Mouse (Mus musculus) cerebral cortex, adult 2 months (tissue): ENCODE data around the gene Hmg20b.

Source experiments
- WGBS: fragments of 180-500 bp; shearing (Covaris S2); methylation state at CpG from one replicate; pipeline ENCODE4 v1.1.7; 2018; 5-methylcytosine and 5-hydroxymethylcytosine counted together

The Hmg20b gene

GRCm38 (mm10) chr10:81350351-81351063 is at the start of gene Hmg20b:
Gene Hmg20b (minus strand): TSS chr10:81350480.
- WGBS = under 1% methylated on average over 54 of the region's 54 CpGs

DNA sequence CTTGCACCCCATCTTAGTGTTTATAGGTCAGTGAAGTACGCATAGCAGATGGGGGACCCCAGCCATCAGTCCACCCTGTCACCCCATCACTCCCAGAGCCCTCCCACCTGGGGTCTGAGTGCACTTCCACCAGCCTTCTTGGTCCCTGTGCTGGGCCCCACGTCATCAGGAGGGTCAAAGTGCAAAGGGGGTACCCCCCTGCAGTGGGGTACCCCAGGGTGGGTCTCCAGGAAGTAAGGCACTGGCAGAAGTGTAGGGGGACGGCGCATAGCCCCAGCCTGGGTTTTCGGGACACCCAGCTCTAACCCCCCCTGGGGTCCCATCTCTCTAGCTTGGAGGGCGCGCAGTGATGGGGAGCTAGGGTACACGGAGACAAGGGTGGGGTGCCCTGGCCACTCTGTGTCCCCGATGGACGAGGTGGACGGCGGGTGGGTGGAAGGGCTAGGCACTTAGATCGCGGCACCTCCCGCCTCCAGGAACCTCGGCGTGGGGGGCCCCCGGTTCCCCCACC is 49.6 kb upstream of the Hmg20b start:
- 82% methylated on average over 18 of the region's 18 CpGs for WGBS

DNA sequence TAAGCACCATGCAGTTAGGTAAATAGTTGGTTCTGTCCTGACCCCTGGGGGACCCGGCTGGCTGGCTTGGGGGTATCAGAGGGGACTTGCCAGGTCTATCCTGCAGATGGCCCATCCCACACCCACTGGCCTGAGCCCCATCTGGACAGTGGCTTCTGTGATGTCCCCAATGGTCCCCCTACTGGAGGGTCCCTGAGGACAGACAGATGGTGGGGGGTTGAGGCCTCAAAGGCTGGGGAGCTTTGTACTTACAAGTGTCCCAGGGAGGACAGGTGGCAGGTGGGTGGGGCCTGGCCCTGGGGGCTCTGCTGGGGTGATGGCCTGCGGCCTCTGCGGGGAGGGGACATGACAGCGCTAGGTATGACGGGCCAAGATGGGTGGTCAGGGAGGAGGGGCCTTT is 49.0 kb upstream of the Hmg20b start:
- 84% methylated on average over 5 of the region's 5 CpGs for WGBS

- WGBS = 72% methylated on average over 5 of the region's 5 CpGs
Observed at GRCm38 (mm10) chr10:81396749-81397148, 46.5 kb upstream of the Hmg20b start.

- WGBS = 70% methylated on average over 4 of the region's 4 CpGs
Observed at GRCm38 (mm10) chr10:81395865-81396264, 45.6 kb upstream of the Hmg20b start.

DNA sequence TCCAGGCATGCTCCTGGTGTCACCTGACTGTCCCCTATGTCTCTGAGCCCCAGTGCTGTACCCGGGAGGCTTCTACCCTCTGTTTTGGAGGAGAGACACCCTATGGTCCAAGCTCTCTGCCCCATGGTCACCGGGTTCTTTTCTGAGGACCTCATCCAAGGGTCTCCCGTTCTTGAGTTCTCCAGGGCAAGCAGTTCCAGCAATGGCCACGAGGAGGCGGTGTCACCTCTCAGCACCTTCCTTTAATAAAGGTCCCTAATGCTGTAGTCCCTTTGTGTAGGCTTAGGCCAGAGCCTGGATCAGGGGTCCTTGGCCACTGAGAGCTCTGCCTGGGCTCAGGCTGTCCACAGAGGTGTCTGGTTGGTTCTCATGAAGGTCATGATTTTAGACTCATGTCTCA is 44.8 kb upstream of the Hmg20b start:
- WGBS = 19% methylated on average over 5 of the region's 5 CpGs

DNA sequence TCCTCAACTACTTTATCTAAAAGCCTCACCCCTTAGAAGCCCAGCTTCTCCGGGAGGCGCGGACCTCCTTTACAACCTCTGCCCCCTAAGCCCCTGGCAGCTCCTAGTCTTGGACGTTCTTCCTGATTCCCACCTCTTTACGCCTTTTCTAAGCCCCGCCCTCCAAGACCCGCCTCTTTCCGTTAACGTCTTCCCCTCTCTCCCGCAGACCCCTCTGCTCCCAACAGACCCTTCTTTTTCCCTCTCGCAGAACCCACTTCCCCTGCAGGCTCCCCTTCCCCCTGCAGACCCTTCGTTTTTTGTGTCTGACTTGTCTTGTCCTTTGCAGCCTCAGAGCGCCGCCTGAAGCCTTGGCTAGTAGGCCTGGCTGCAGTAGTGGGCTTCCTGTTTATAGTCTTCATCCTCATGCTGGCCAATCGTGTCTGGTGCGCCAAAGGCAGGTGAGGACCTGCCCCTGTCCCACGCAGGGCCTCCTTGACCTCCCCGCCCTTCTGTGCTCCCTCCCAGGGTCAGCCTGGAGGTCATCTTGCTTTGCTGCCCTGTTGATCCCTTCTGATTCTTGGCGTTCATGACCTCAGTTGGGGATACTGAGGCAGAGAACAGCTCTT is 43.3 kb upstream of the Hmg20b start:
- WGBS = 17% methylated on average over 19 of the region's 19 CpGs

- 67% methylated on average over 14 of the region's 14 CpGs for WGBS
Observed at GRCm38 (mm10) chr10:81392781-81393185, 42.5 kb upstream of the Hmg20b start, which contains the start of gene Smim24. Gene Smim24 (plus strand): TSS chr10:81393051.

DNA sequence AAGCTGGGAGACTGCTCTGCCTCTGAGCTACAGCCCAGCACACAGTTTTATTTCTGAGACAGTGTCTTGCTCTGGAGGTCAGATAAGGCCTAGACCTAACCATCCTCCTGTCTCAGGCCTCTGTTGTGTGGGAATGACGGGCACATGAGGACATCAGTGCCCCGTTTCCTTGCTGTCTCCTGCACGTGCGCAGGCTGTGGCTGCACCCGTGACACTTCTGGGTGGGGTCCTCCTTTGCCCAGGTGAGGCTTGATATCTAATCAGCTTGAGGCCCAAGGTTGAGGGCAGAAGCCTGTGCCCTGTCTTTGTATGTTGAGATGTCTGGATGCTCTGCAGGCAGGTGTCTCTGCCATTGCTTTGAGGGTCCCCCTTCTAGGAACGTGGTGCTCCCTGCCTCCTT is 42.0 kb upstream of the Hmg20b start:
- WGBS = 87% methylated on average over 6 of the region's 6 CpGs

GRCm38 (mm10) chr10:81390678-81390965 is 40.3 kb upstream of the Hmg20b start:
- WGBS = 92% methylated on average over 13 of the region's 13 CpGs

- 59% methylated on average over 23 of the region's 23 CpGs for WGBS
Observed at GRCm38 (mm10) chr10:81389801-81390677, 39.8 kb upstream of the Hmg20b start.

- WGBS = 53% methylated on average over 3 of the region's 3 CpGs
Observed at GRCm38 (mm10) chr10:81389373-81389772, 39.1 kb upstream of the Hmg20b start.

GRCm38 (mm10) chr10:81388505-81389055 is 38.3 kb upstream of the Hmg20b start, which contains the start of gene Gm48552:
Gene Gm48552 (plus strand): TSS chr10:81389005.
- WGBS = 72% methylated on average over 5 of the region's 5 CpGs

DNA sequence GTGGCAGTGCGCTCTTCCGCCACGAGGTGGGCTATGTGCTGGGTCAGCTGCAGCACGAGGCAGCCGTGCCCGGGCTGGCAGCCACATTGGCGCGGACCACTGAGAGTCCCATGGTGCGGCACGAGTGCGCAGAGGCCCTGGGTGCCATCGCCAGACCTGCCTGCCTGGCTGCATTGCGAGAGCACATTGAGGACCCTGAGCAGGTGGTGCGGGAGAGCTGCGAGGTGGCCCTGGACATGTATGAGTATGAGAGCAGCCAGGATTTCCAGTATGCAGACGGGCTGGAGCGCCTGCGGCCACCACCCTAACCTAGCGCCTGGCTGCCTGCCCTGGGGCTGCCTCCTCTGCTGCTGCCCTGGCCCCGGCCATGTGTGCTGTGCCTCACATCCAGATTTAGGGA is 37.4 kb upstream of the Hmg20b start:
- 89% methylated on average over 20 of the region's 20 CpGs for WGBS

- 73% methylated on average over 22 of the region's 22 CpGs for WGBS
Observed at GRCm38 (mm10) chr10:81385603-81386306, 35.5 kb upstream of the Hmg20b start.

GRCm38 (mm10) chr10:81384605-81384982 is 34.3 kb upstream of the Hmg20b start:
- under 1% methylated on average over 19 of the region's 19 CpGs for WGBS

DNA sequence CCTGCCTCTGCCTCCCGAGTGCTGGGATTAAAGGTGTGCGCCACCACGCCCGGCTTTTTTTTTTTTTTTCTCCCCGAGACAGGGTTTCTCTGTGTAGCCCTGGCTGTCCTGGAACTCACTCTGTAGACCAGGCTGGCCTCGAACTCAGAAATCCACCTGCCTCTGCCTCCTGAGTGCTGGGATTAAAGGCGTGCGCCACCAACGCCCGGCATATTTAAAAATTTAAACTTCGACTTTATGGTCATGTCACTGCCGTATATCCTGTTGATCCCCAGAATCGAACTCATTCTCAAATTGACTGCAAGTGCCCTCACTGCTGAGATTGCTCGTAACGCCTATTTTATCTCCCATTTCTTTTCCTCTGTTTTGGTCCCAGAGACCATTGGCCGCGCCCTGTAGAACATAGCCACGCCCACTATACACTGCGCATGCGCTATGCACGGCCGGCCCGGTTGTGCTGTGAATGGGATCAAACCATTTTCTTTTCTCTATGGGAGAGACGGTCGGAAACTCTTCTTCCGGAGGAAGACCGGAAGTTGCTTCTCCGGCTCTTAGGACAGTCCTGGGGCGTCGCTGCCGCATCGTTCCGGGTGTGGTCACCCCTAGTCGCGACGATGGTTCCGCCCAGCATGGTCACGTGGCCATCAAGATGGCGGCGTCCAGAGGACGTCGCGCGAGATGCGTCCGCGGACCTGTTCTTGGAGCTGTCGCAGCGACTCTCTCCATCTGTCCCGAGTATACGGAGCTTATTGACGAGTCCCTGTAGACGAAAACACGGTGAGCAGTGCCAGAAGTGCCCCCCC is 33.7 kb upstream of the Hmg20b start, which contains the start of the genes Dohh and Gm48551:
Gene Dohh (plus strand): TSS at position 627 of the 803 bp plus-strand sequence.
Gene Gm48551 (plus strand): TSS at position 665 of the 803 bp plus-strand sequence.
- 7% methylated on average over 53 of the region's 54 CpGs for WGBS

GRCm38 (mm10) chr10:81382039-81382438 is 31.8 kb upstream of the Hmg20b start:
- 73% methylated on average over 5 of the region's 5 CpGs for WGBS

- WGBS = 89% methylated on average over 6 of the region's 6 CpGs
Observed at GRCm38 (mm10) chr10:81379809-81380378, 29.6 kb upstream of the Hmg20b start.

- 58% methylated on average over 3 of the region's 3 CpGs for WGBS
Observed at GRCm38 (mm10) chr10:81379183-81379553, 28.9 kb upstream of the Hmg20b start.
